Mouse (Mus musculus) thymus, postnatal 10 days (tissue): ENCODE data around the gene Lnpep.
"Not testable (repeated sequence)": the region's sequence is repeated elsewhere in the genome, so short reads cannot be mapped to it uniquely, and the experiment has no call there.

Source experiments
- DNase-seq, 2 experiments: peaks; one replicate each; pipeline ENCODE4 v3.0.0; 2021; ENCODE audit warnings: low spot score in 2 of 2

Lnpep gene

DNA sequence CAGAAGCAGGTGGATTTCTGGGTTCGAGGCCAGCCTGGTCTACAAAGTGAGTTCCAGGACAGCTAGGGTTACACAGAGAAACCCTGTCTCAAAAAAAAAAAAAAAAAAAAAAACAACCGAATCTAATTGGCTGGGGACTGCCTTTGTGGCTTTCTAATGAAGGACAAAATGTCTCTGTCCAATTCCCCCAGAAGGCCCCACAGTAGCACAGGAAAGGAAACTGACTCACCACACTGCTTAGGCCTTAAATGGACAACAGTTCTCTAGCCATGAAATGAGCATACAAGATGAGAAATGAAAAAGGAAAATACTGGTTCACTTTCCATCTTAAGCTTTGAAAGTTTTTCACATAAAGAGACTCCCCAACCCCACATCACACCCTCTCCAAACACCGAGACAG, 15.3 kb downstream of the Lnpep start:
- no peak for DNase-seq

DNA sequence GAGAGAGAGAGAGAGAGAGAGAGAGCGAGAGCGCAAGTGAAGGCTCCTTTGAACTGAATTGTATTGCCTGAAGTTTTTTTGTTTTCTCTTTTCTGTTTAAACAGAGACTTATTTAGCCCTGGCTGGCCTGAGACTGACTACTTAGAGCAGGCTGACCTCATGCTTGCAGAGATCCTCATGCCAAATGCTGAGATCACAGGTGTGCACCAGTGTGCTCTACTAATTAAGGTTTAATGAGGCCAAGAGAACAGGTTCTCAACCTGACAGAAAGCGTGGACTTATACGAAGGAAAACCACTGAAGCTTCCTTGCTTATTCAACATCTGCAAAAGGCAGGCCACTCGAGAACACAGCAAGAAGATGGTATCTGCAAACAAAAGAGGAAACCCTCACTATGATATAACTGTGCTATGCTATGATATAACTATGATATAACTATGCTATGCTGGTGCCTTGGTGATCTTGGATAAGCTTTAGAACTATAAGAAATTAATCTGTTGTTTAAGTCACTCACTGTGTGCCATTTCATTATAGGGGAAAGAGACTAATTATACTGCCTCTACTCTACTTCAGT, 16.3 kb downstream of the Lnpep start:
- DNase-seq = no peak

DNA sequence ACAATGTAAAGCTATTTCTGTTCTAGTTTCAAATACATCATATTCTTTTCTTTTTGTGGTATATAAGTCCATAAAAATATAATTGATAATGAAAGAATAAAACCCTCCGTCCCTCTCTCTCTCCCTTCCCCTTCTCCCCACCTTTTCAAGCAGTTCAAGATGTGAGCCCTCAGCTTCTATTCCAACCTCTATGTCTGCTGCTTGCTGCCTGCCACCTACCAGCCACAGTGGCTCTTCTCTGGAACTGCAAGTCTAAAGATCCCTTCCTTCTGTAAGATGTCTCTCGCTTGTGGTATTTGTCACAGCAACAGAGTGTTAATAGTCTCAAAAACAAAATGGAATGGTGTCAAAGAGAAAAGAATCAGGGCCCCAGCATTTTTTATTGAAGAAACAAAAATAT, 20.3 kb downstream of the Lnpep start:
- no peak for DNase-seq

DNA sequence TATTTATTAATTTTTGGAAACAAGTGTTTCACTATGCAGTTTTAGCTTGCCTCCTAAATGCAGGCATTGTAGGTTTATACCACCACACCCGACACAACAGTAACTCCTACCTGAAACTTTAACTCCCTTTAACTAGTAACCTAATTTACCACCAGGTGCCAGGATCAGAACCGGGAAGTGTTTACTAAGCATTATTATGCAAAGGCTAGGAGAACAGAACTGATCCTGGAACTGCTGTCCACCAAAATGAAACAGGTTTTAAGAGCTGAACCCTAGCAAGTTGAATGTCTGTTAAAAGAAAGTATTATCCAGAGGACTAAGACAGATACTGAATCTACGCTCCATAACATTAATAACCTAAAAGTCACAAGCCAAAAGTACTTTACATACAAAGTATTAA, 21.2 kb downstream of the Lnpep start:
- no peak for DNase-seq

DNA sequence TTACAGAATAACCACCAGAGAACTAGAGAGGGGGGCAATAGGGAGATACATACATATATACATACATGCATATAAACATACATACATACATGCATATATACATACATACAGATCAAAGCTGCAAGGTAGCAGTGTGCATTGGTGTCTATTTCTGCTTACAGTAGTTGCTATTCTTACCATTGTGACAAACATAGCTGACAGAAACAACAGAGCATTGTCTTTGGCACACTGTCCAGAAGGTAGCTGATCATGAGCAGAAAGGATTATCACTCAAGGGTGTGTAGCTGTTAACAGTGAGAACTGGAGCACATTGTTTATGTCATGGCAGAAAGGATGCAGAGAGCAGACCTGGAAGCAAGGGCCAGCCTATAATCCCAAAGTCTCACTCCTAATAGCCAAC, 22.1 kb downstream of the Lnpep start:
- DNase-seq = no peak

DNA sequence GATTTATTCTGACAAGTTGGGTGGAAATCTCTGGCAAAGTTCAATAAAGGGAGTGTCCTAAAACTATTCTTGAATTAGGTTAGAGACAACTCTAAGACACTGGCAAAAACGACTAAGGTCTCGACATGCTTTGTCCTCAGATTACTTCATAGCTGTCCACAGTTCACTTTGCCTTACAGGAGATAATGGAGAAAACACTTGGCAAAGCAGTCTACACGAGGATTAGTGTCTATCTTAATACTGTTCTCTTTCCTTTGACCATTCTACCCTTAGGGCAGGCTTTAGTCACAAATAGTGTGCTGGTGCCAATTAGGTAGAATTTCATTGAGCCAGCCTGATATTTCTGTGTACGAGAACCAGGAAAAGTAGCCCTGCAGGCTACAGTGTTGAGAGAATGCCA, 22.5 kb downstream of the Lnpep start:
- DNase-seq = no peak

DNA sequence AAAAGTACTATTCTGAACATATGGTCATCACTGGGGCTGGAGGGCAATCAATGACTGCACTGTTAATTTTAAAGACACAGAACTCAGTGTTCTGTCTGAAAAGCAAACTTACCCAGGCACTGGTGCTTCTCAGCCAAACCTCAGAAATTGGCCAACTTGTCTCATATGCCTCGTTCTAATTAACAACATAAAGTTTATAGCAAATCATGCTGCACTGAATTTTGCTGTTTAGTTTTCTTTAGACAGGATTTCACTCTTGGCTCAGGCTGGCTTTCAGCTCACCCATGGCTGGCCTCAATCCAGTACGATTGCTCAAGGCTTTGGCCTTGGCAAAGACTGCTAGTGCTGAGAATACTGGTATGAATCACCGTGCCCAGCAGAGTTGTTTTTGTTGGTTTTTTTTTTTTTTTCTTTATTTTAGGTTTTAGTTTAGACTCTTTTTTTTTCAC, 24.0 kb downstream of the Lnpep start:
- no peak for DNase-seq

DNA sequence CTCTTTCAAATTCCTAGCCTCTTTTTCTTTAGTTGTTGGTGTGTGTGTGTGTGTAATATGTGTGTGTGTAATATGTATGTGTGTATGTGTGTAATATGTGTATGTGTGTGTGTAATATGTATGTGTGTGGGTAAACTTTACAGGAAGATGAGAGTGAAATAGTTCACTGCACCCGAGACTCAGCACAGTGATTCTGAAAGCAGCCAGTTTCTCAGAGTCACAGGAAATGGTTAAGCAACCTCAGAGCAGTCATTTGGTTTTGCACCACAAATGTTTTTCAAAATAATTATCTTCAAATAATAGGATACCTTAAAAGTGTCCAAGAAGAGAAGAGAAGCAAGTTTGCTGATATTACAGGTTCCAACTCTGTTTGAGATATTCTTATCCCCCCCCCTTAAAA, 24.8 kb downstream of the Lnpep start:
- no peak for DNase-seq

DNA sequence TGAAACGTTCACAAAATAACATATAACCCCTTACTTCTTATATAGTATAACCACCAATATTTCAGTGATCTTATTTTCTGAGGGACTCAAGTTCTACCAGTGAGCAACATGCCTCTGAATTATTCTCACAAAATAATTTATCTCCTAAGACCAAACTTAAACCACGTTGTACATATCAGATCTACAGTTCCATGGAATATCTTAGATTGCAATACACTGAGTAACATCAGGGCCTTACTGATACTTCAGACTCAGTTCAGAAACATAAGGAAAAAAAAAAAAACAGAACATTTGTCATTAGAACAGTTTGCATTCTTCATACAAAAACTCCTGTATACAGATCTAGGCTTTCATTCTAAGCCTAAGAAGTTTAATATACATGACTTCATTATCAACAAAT, 26.5 kb downstream of the Lnpep start:
- no peak for DNase-seq

DNA sequence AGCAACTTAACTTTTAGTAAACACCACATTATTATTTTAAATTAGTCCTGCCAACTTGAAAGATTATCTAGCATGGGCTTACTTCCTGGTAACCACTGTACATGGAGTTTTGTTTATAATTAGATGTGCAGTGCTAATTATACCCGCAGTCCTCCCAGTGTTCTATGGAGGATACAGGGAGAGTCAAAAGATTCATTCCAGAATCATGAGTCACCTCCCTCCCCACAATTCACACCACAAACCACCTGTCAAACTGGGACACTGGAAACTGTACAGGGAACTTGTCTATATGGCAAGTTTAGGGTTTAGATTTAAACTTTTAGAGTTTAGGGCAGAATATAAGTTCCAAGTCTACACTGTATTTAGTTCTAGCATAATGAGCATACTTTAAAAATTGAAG, 31.9 kb downstream of the Lnpep start:
- DNase-seq = no peak

DNA sequence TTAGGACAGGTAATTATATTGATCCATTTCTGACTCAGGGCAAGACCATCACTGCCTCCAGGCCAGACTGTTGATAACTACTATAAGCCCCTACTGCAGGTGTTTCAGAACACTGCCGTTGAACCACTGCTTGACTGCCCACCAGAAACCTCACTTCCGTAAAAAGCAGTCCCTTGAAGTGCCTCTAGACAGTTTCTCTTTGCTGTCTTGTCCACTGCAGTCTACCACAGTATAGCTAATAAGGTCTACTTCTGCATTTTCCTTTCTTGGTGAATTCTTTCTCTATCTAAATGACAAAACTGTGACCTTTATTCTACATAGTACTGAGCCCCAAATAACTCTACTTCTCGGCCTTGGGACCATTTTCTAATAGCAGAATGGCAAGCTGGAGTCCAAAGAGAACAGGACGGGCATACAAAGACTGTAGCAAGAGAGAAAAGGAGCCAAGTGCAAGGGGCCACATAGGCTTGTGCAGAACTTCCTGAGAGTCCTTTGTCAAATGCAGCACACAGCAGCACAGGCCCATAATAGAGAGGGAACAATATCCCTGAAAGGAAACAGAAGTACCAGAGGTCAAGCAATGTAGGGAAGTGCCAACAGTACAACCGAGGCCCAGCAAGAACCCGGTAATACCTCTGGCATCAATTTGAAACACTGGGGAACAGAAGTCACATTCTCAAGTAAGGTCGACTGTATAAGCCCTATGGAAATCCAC, 37.4 kb downstream of the Lnpep start:
- DNase-seq = no peak

DNA sequence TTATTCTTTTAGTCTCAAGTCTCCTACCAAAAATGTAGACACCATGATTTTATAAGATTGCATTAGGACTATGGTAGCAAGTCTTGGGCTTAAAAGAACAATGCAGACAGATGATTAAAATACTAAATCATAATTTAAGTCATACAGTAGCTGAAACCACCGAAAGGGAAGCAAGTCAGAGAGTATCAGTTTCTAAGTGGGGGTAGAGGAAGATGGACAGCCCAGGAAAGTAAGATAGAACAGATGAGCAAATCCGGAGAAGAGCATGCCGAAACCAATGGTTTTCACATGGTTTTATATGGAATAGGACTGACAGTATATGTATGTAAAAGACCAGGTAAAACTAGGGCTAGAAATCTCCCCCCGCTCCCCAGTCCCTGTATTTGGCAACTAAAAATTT, 39.7 kb downstream of the Lnpep start:
- no peak for DNase-seq

DNA sequence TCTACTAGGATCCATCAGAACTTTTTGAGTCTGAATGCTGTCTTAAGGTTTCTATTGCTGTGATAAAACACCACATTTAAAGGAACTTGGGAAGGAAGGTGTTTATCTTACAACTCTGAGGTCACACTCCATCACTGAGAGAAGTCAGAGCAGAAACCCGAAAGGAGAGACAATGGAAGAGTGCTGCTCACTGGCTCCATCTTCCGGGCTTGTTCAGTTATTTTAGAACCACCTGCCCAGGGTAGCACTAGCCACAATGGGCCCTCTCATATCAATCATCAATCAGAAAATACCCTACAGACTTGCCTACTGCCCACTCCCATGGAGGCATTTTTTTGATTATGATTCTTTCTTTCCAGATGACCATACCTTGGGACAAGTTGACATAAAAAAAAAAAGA, 41.0 kb downstream of the Lnpep start:
- DNase-seq = no peak

DNA sequence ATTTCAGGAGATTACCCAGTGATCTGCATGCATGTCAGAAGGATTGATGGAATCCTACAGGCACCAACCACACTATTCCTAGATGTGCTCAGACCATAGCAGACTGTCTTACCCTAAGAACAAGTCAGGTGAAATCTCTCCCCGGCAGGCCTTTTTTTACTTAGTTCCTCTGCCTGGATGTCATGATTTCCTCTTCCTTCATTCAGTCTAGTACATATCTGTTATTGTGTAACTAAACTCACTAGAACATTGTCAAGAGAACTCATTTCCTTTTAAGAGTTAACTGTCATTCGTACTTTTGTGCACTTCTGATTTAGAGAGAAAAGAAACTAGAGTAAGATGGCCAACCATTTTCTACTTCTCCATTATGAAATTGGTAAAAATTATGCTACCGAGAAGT, 43.6 kb downstream of the Lnpep start:
- no peak for DNase-seq

DNA sequence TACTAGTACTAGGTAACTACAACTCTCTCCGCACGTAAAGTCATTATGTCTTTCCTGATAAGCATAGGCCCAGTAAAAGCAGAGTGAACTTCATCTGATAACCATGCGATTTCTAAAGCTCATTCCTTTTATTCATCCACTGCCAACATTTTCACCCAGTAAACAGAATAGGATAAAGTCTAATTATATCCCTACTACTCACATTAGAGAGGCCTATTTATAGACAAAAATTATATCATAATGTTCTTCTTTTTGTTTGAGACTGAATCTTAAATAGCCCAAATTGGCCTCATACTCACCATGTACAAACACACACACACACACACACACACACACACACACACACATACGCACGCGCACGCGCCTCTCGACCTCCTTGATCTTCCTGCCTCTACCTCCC, 48.5 kb downstream of the Lnpep start:
- DNase-seq = no peak

DNA sequence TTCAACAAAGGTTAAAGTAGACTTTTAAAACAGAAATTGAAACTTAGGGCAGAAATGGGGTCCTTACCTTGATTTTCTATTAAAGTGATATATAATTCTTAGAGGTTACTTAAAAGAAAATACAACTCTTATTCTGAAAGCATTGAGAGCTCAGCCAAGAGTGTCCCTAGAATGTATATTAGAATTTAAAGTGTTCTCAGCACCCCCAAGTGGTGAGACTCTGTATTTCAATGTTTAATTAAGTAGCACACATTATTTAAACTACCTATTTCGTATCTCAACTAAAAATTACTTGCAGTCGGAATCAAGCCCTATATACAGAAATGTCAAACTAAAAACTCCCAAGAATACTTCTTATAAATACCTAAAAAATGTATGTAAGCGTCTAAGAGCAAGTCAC, 57.8 kb downstream of the Lnpep start:
- DNase-seq = peak in 1 of 2 experiments; percentile 41

DNA sequence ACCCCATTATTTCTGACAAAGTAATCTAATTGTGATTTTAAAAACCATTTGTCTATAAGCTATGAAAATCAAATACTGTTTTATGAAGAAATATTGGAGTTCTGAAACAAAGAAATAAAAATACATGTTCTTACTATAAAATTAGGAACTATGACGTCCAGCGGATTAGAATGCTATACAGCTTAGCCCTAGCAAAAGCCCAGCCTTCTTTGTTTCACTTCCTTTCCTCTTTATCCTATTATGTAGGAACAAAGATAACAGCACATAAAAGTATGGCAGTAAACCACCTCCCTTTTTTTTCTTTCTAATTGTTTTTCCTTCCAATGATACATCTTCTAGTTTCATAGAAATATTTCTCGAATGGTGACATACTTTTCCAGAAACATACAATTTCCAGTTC, 75.9 kb downstream of the Lnpep start:
- no peak for DNase-seq

DNA sequence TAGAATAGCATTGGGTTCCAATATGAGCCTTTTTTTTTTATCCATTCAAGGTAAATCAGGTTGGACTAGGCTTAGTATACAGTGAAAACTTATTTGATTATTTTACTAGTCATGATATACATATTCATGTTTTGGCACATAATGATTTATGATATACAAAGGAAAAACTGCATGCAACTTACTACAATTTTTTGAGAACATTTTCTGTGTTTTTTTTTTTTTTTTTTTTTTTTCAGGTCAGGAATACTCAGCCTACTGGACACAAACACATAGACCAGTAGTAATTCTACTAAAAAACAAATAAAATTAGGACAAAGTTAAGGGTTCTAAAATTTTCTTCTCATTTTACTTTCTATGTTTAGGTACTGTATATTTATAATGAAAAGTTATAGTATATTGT, 93.5 kb downstream of the Lnpep start:
- no peak for DNase-seq

DNA sequence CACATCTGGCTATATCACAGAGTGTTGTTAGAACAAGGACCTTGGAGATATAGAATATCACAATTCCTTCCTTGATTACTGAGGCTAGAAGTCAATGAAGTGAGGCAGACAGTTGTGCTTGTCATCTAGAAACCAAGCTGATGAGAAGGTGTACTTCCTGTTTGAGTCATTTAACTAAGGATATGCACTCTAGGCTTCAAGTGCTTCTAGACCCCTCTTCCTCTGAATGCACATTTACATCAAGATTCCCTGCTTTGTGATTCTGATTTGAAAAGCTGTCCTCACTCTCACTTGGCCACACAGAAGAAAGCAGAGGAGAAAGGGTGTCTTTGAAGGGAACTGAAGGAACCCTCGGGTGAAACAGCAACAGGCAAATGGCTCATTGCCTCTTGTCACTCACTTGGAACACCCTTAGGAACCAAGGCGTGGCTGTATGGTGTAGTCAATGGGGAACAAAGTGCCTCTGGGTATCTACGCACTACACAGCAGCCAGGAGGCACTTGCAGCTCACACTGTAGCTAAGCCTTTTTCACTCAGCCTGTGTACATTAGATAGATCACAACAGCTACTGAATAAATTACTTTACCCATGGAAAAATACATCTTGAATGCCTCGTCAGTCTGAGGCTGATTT, 108.3 kb downstream of the Lnpep start:
- DNase-seq = no peak

DNA sequence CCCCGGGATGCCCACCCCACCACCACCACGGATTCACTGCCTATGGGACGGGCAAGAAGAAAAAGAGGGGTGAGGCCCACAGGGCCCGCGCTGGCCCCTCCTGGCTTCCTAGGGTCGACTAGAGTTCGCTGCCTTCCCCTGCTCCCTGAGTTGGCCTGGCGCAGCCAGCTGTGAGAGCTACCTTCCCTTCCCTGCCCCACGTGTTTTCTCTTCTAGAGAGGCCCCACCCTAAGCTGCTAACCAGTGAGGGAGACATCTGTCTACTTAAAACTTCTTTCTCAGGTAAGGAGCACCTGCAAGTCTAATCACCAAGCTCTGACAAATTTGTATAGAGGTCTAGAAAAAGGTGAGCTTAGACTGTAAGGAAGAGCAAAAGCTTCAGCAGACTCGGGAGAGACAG, 118.2 kb downstream of the Lnpep start:
- DNase-seq = no peak

DNA sequence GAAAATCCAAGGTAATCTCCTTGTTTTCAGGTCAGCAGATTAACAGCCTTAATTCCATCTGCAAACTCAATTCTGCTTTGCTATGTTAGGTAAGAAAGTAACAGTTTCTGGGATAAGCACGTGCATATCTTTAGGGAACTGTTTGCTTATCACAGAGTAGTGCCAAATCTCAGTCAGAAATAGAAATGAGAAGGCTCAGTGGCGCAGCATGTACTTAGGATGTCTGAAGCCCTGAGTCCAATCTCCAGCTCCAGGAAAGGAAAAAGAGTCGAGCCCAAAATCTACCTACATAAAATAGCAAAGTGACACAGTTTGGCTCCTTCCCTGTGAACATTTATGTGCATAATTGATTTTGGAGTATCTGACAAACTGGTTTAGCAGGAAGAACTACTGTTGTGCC, 125.6 kb downstream of the Lnpep start:
- no peak for DNase-seq

DNA sequence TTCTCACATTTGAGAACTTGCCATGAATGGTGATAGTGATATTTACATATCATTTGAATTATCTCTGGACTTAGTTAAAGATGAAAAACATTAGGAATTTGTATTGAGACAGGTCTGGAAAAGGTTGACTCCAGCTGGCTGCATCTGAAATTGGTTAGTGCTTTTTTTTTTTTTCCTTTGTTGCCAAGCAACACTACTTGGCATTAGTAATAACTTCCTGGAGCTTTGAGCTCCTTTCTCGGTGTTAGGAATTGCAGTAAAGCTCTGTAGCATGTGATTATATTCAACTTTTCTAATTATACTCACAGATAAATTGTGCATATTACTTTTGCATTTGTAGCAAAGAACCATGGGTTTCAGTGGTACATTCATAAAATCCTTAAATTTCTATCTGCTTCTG, 126.0 kb downstream of the Lnpep start:
- no peak for DNase-seq

DNA sequence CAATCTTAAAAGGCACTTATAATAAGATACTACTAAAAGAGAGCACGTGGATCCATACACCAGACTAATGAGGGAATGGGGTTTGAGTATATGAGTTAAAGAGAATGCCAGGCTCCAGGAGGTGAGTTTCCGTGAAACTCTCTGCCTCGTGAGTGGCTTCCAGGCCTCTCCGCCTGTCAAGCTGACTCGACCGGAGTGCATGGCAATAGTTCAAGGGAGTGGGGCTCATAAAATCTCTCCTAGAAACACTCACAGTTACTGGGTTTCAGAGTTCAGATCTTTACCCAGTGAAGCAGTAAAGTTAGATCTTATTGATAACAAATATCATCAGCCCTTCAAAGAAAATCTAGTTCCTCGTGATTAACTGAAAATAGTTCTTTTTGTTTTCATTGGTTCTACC, 128.1 kb downstream of the Lnpep start:
- DNase-seq = no peak

DNA sequence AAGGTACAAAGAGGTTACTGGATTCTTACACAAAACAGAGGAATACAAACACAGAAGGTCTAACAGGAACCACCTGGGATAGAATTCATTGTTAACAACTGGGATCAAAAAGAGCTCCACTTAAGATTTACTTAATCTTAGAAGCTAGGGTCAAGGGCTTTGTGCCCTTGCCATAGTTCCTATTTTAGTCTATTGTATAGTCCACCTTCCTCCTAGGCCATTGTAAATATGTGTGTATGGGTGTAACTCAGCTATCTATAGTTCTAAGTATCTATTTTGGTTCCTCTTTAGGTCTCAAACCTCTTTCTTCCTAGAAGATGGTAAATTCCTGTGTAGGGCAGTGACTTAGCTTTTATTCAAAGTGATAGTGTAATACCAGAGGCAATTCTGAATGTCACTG, 128.6 kb downstream of the Lnpep start:
- not testable (repeated sequence) for DNase-seq
